Mouse (Mus musculus) CH12.LX (cell line): ENCODE measurements around the gene Taldo1. TPM values are rescaled to one million over a fixed set of nuclear protein-coding genes. Genes with fewer than 3 reads are reported as not detected.
A peak's percentile ranks its signal among the peaks of the same experiment; 100 is the strongest.

Source experiments
- DNase-seq: peaks from one replicate; pipeline ENCODE4 v3.0.0-alpha.2; 2013; ENCODE audit errors: extremely low read depth
- H3K27ac ChIP-seq: 2 replicates; pipeline ENCODE4 v1.5.1; 2012; ENCODE audit warnings: low read depth, mild to moderate bottlenecking, control low read depth, moderate library complexity; ENCODE audit not compliant: insufficient read depth
- H3K27me3 ChIP-seq: replicated peaks from 2 replicates; pipeline ENCODE3; 2012; ENCODE audit warnings: inconsistent platforms
- H3K36me3 ChIP-seq, 2 experiments: replicated peaks in 1 of 2; 2 replicates each; pipeline versions ENCODE3 to v1.6.1; 2012; ENCODE audit warnings: inconsistent platforms in 1 of 2, low read length in 1 of 2, mild to moderate bottlenecking in 1 of 2, mixed read lengths in 1 of 2, moderate library complexity in 1 of 2; ENCODE audit not compliant: control insufficient read depth in 1 of 2, insufficient read depth in 1 of 2
- H3K4me1 ChIP-seq, 2 experiments: 2 replicates each; pipeline ENCODE4 v1.6.1; 2012; ENCODE audit warnings: inconsistent platforms in 1 of 2, moderate library complexity in 1 of 2; ENCODE audit not compliant: insufficient read depth in 2 of 2, control insufficient read depth in 1 of 2
- H3K4me2 ChIP-seq: 2 replicates; pipeline ENCODE4 v1.6.1; 2012; ENCODE audit warnings: low read depth, mild to moderate bottlenecking, control low read depth; ENCODE audit not compliant: poor library complexity, insufficient read depth, severe bottlenecking
- H3K4me3 ChIP-seq, 3 experiments: fragments of 150-350 bp in 1 of 3; sonication (generic) in 1 of 3; replicated peaks in 1 of 3; 2 replicates each; pipeline versions ENCODE3 to v1.5.1; 2011 to 2012; ENCODE audit warnings: low read depth in 2 of 3, low read length in 2 of 3, mild to moderate bottlenecking in 2 of 3, moderate library complexity in 2 of 3, control low read depth in 1 of 3, improper control_type of control experiment in 1 of 3, inconsistent platforms in 1 of 3, mixed read lengths in 1 of 3; ENCODE audit not compliant: poor library complexity in 1 of 3
- H3K79me2 ChIP-seq: replicated peaks from 2 replicates; pipeline ENCODE4 v1.6.1; 2012; ENCODE audit warnings: mild to moderate bottlenecking, moderate library complexity; ENCODE audit not compliant: control insufficient read depth, poor library complexity, insufficient read depth, severe bottlenecking; ENCODE audit errors: extremely low read depth
- H3K9ac ChIP-seq: 2 replicates; pipeline ENCODE4 v1.6.1; 2012; ENCODE audit warnings: low read depth, mild to moderate bottlenecking, control low read depth, moderate library complexity; ENCODE audit not compliant: insufficient read depth
- H3K9me3 ChIP-seq: replicated peaks from 2 replicates; pipeline ENCODE3; 2012; ENCODE audit warnings: low read length, inconsistent platforms, mixed read lengths
- BHLHE40 ChIP-seq: IDR thresholded peaks from 2 replicates; pipeline ENCODE4 v1.6.1; 2011; ENCODE audit warnings: mild to moderate bottlenecking, low read depth, low read length, improper control_type of control experiment
- CTCF ChIP-seq, 2 experiments: IDR thresholded peaks in 1 of 2; conservative IDR thresholded peaks in 1 of 2; 2 replicates each; pipeline ENCODE4 v1.5.1; 2011 to 2012; ENCODE audit warnings: low read depth in 2 of 2, low read length in 2 of 2, improper control_type of control experiment in 1 of 2, inconsistent platforms in 1 of 2, mild to moderate bottlenecking in 1 of 2, moderate library complexity in 1 of 2
- E2F4 ChIP-seq: IDR thresholded peaks from 2 replicates; pipeline ENCODE4 v1.6.1; 2011; ENCODE audit warnings: low read depth, low read length, improper control_type of control experiment; ENCODE audit not compliant: insufficient replicate concordance
- EP300 ChIP-seq: IDR thresholded peaks from 2 replicates; pipeline ENCODE4 v1.6.1; 2011; ENCODE audit warnings: low read length, improper control_type of control experiment
- KAT2A ChIP-seq: IDR thresholded peaks from 2 replicates; pipeline ENCODE4 v1.6.1; 2012; ENCODE audit warnings: low read length, improper control_type of control experiment, inconsistent platforms; ENCODE audit not compliant: insufficient replicate concordance
- MAFK ChIP-seq: IDR thresholded peaks from 2 replicates; pipeline ENCODE4 v1.6.1; 2011; ENCODE audit warnings: low read length, improper control_type of control experiment; ENCODE audit not compliant: insufficient replicate concordance
- MYC ChIP-seq: IDR thresholded peaks from 2 replicates; pipeline ENCODE4 v1.6.1; 2011; ENCODE audit warnings: low read depth, mild to moderate bottlenecking, improper control_type of control experiment, low read length
- NRF1 ChIP-seq: IDR thresholded peaks from 2 replicates; pipeline ENCODE4 v1.6.1; 2014; ENCODE audit warnings: low read depth, mild to moderate bottlenecking, inconsistent platforms, low read length, improper control_type of control experiment, moderate library complexity
- RAD21 ChIP-seq: IDR thresholded peaks from 2 replicates; pipeline ENCODE4 v1.6.1; 2011; ENCODE audit warnings: low read depth, mild to moderate bottlenecking, low read length, improper control_type of control experiment, moderate library complexity
- RCOR1 ChIP-seq: conservative IDR thresholded peaks from 2 replicates; pipeline ENCODE4 v1.6.1; 2012; ENCODE audit warnings: low read depth, mild to moderate bottlenecking, inconsistent platforms, low read length, improper control_type of control experiment
- USF1 ChIP-seq: IDR thresholded peaks from 2 replicates; pipeline ENCODE4 v1.6.1; 2014; ENCODE audit warnings: low read depth, mild to moderate bottlenecking, inconsistent platforms, low read length, improper control_type of control experiment
- dilution Hi-C: fragments of 300-500 bp; cut with MboI; formaldehyde crosslinking; loops from 2 replicates; pipeline ENCODE4 v1.14.3; 2020; ENCODE audit warnings: low sequenced_read_pairs; ENCODE audit not compliant: extremely low pct_unique_long_range_greater_than_20kb, extremely low pct_ligation_motif_present
- in situ Hi-C: fragments of 300-500 bp; cut with MboI; formaldehyde crosslinking; loops from 3 replicates; pipeline ENCODE4 v1.14.3; 2019; ENCODE audit warnings: low sequenced_read_pairs, low pct_ligation_motif_present, low pct_unique_long_range_greater_than_20kb, mixed read lengths
- polyA plus RNA-seq: library from polyadenylated mRNA; unstranded; fragments of >175 nt; gene quantifications from 2 replicates; pipeline ENCODE4 v1.2.1, GENCODE M21; 2012; ENCODE audit warnings: low read depth; ENCODE audit not compliant: insufficient read length
- total RNA-seq, 2 experiments: library from RNA; depleted of rRNA; stranded (reverse); fragments of 300-350 nt in 1 of 2; fragments of >200 nt in 1 of 2; gene quantifications; 2 replicates each; pipeline ENCODE4 v1.2.3; 2012 to 2014

The Taldo1 gene
- total and polyA plus RNA-seq, 3 experiments = 129 to 228 (median 188) TPM

DNA sequence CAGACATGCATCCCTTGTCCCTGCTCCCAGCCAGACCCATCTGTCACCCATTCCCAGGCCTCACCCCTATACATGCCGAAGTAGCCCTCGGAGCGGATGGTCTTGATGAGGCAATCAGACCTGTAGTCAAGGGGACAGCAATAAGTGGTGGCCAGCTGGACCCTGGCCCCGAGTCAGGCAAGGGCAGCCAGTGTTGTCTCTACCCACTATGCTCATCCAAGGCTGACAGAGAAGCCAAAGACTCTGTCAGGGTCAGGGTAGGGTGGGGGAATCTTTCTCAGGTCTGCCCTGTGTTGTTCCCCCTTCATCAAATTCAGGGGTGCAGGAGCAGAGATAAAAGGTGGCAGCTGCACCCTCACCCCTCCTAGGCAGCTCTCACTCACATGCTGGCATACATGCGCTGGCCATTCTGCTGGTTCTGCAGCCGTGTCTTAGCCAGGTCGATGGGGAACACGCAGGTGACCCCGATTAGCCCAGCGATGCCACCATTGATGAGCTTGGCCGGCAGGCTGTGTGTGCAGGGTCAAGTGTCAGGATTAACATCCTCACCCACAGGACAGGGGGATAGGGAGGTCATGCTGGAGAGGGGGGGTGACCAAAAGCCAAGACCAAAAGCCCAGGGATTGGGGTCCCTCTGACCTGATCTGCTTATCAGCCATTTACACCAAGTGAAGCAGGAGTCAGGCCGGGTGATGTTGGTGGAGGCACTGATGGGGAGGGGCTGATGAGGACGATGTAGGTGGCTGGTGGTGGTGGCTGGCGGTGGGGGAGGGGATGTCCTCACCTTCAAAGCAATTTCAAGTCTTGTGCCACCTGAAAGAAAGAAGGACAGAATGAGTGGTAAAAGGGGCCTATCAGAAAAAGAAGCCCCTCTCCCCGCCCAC is 41.8 kb downstream of the Taldo1 start:
- Histone ChIP-seq H3K9me3 (no peaks in the 10 kb centered on the region), H3K27ac (no peak overlapping the region), H3K36me3 (peaks cover 49 to 62% of the 10 kb centered on the region in 2 experiments), H3K9ac (no peak overlapping the region), H3K4me1 (peaks cover 17 to 35% of the 10 kb centered on the region in 2 experiments), H3K79me2 (peaks cover 12% of the 10 kb centered on the region), H3K4me2 (peak overlapping the region; percentile 92; the same call in 1 of the 2 replicates), H3K4me3 (peak overlapping the region; percentile 50 to 65 (median 55)), H3K27me3 (no peaks in the 10 kb centered on the region)
- DNase-seq = no peak
- dilution Hi-C loops (no loop called here), in situ Hi-C loops (no loop called here)
- TF ChIP-seq EP300 = no peak
- no peak for TF ChIP-seq RAD21
- TF ChIP-seq MAFK = no peak
- TF ChIP-seq USF1 = no peak
- TF ChIP-seq KAT2A = no peak
- no peak for TF ChIP-seq NRF1
- no peak for TF ChIP-seq MYC
- no peak for TF ChIP-seq E2F4
- no peak for TF ChIP-seq RCOR1
- no peak for TF ChIP-seq CTCF (conservative IDR thresholded peaks at IDR 0.05 in 1 of 2, IDR thresholded peaks at IDR 0.05 in 1 of 2; ENCODE audit: low read depth in 2 of 2, low read length in 2 of 2)

DNA sequence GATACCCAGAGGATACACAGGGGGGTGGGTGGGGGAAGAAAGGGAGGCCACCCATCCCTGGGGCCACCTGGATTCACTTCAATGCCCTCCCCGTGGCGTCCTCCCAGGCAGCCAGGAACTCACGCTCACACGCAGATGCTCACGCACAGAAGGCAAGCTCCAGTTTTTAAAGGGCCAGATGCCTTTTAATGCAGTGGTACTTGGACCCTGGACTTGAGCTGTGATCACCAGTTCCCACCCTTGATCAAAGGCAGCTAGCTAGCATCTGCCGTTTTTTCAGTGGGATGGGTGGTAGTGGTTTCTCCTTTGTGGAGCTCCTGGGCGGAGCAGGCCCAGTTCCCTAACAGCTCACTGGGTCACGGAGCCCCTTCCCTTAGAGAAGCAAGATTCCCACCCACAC is 42.5 kb downstream of the Taldo1 start:
- peak overlapping the region; percentile 62; the same call in 1 of the 2 replicates for H3K9ac ChIP-seq
- DNase-seq = peak; percentile 65
- H3K36me3 ChIP-seq = peaks cover 56 to 65% of the 10 kb centered on the region in 2 experiments
- H3K9me3 ChIP-seq = no peaks in the 10 kb centered on the region
- H3K4me1 ChIP-seq = peaks cover 17 to 35% of the 10 kb centered on the region in 2 experiments
- H3K27ac ChIP-seq = no peak overlapping the region
- H3K4me3 ChIP-seq = peak overlapping the region; percentile 50 to 65 (median 55)
- H3K4me2 ChIP-seq = peak overlapping the region; percentile 92
- in situ Hi-C loops (no loop called here), dilution Hi-C loops (no loop called here)
- H3K27me3 ChIP-seq = no peaks in the 10 kb centered on the region
- H3K79me2 ChIP-seq = peaks cover 12% of the 10 kb centered on the region
- TF ChIP-seq NRF1 = peak; percentile 52; the same call in 1 of the 2 replicates
- TF ChIP-seq MAFK = no peak
- TF ChIP-seq BHLHE40 = peak; percentile 73
